Mouse (Mus musculus) c-Kit-positive CD71-negative TER-119-negative erythroid progenitor cells, embryonic 14.5 days (primary cell): ENCODE data around the gene Vps37d.

Source experiments
- DNase-seq: peaks from one replicate; pipeline ENCODE4 v3.0.0-alpha.2; 2013; ENCODE audit warnings: low read depth

The Vps37d gene

DNA sequence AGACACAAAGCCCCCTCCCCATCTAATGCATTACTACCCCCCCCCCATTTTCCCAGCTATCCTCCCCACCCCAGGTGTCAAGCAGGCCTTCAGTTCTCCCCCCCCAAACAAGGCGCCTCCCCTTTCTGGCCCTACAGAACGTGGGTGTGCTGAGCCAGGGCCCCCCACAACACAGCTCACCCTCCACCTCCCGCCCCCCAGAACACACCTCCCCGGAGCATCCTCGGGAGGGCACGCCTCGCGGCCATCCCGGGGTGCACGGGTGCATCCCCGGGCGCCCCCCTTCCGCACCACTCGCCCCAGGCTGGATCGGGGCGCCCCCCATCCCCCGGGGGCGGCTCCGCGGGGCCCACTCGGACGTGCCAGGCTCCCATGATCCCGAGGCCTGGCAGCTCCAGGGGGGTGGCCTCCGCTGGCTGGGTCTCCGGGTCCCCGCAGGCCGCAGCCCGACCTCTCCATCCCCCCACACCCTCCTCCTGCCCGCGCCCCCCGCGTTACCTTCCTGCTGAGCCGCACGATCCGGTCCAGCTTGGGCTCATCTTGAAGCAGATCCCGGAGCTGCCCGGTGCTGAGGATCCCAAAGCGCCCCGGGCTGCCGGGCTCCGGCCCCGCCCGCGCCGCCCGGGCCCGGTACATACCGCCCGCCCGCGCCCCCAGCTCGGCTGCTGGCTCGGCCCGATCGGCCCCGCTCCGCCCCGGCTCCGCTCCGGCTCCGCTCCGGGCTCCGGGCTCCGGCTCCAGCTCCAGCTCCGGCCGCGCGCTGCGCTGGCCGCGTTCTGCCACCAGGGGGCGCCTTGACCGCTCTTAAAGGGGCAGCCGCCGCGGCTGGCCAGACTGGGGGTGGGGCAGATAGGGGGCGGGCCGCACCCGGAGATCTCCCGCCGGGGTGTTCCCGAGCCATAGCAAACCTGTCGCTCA, at the start of gene Vps37d:
TSS of gene Vps37d (minus strand) at position 703 of the 918 bp plus-strand sequence.
- peak; percentile 73 for DNase-seq

DNA sequence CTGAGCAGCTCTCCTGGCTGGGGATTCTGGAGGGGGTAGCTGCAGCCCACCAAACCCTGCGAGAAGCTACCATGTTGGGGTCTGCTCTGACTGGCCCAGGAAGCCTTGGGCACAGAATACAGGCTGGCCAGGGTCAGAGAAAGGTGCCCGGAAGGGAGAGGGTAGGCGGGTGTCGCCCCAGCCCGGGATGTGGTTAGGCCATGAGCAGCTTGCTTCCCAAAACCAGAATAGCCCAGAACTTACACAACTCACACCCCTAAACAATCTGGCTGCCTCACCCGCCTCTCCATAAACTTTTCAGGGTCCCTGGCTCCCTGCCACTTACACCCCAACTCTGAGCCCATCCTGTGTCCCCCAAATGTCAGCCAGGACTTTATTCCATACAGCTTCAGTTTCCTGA, 49.6 kb upstream of the Vps37d start:
- DNase-seq = no peak

DNA sequence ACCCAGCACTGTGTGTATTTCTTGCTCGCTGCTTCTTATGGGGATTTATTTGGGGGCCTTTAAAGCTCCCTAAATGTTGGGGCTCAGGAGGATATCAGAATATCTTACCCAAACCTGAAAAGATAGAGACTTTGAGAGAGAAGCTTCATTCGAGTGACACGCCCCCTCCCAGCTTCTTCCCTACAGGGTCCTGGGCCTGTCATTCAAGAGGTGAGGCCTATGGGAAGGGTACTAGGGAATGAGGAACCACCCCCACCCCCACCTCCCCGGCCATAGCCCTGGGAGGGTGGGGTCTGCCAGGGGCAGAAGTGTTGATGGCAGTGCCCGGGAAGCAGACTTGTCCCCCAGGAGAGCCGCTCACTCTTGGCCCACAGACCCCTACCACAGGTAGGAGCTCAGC, 48.1 kb upstream of the Vps37d start:
- no peak for DNase-seq

DNA sequence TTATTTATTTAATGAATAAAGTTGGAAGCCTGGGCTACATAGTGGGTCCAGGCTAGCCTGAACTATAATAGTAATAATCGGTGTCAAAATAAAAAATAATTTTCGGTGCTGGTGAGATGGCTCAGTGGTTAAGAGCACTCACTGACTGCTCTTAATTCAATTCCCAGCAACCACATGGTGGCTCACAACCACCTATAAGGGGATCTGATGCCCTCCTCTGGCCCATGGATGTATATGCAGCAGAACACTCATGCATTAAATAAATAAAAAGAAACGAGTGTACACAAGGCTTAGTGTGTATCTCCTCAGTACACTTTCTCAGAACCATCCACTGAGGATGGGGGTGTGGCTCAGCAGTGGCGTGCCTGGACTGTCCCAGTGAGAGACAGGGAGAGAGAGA, 42.7 kb upstream of the Vps37d start:
- DNase-seq = no peak

DNA sequence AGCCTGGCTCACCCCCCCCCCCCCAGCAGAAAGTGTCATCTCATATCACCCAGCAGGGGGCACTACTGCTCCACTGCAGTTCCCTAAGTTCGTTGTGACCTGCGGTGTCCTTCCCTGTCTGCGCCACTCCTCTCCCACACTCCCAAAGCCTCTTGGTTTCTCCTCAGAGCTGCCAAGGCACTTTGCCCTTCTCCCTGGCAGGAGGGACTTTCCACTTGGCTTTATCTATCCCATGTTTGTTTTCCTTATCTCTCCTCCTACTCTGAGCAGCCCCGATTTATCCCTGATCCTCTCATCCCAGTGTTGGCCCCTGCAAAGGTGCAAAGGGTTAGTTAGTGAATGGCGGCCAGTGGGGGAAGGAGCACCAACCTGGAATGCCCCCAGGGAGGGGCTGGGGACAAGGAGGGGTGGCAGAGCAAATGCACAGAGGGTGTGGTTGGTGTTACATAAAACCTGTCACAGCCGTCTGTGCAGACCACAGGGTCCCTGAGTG, 40.6 kb upstream of the Vps37d start:
- DNase-seq = peak; percentile 55

DNA sequence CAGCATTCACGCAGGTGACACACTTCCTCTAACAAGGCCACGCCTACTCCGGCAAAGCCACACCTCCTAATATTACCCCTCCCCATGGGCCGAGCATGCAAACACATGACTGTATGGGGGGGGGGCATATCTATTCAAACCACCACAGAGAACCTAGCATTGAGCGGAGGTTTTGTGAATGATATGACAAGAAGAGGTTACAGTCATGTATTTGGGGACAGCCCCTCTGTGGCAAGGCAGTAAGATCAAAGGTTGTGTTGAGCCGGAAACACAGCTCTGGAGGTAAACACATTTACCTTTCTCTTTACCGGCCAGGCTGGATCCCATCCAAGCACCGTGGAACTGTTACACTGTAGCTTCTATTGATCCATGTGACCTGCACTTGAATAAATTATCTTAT, 37.2 kb upstream of the Vps37d start:
- DNase-seq = no peak

DNA sequence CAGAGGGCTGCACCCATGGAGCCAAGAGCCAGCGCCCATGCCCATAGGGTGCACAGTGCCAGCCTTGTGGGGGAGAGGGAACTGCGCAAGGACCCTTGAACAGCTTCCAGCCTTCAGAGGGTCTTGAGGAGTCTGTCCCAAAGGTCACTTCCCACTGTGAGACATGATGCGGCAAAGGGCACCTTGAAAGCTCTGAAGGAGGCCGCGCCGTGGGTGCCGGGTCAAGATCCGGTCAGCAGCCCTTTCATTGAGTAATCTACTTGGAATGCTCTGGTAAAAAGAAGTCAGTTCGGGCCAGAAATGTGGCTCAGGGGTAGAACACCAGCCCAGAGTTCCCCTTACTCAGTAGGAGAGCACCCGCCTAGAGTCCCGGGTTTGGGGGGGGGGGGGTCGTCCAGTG, 35.7 kb upstream of the Vps37d start:
- DNase-seq = no peak

DNA sequence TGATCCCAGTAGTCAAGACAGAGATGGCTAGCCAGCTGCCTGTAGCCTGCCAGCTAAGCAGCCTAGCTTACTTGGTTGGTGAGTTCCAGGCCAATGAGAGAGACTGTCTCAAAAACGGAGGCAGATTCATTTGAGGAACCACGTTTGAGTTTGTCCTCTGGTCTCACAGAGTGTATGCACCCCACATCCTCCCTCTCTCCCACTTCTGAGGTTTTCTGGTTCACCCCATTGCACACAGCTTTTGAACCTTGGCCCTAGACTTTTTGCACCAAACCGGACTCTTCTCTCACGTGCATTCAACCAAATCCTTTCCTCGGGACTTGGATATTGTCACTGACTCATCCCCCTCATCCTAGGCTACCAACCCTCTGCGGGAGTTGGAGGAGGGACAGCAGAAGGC, 31.9 kb upstream of the Vps37d start:
- DNase-seq = no peak

DNA sequence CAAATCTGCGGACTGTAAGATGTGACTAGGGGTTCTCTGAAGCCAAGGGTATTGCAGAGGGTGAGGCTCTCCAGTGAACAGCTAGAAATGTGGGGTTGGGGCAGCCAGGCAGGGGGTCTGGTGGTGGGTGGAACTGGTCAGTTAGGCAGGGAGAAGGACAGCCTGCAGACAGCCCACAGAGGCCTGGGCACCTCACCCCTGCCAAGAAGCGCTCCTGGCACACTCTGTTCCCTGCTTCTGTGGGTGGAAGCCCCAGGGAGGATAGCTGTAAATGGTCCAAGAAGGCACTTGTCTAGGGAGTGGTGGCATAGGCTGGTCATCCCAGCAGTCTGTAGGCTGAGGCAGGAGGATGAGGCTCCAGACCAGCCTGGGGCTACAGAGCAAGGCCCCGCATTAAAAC, 31.4 kb upstream of the Vps37d start:
- DNase-seq = no peak

DNA sequence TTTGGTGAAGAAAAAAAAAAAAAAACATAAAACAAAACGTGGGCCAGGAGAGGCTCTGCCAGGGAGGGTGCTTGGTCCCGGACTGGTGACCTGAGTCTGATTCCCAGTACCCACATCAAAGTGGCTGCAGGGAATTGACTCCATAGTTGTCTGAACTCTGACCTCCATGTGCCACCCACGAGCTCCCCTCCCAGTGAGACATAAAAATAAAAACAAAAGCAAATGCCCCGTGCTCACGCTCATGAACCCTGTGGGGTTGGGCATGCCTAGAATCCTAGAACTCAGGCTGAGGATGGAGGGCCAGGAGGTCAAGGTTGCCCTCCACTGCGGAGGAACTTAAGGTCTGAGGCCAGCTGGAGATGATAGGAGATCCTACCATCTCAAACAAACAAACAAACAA, 31.0 kb upstream of the Vps37d start:
- no peak for DNase-seq

DNA sequence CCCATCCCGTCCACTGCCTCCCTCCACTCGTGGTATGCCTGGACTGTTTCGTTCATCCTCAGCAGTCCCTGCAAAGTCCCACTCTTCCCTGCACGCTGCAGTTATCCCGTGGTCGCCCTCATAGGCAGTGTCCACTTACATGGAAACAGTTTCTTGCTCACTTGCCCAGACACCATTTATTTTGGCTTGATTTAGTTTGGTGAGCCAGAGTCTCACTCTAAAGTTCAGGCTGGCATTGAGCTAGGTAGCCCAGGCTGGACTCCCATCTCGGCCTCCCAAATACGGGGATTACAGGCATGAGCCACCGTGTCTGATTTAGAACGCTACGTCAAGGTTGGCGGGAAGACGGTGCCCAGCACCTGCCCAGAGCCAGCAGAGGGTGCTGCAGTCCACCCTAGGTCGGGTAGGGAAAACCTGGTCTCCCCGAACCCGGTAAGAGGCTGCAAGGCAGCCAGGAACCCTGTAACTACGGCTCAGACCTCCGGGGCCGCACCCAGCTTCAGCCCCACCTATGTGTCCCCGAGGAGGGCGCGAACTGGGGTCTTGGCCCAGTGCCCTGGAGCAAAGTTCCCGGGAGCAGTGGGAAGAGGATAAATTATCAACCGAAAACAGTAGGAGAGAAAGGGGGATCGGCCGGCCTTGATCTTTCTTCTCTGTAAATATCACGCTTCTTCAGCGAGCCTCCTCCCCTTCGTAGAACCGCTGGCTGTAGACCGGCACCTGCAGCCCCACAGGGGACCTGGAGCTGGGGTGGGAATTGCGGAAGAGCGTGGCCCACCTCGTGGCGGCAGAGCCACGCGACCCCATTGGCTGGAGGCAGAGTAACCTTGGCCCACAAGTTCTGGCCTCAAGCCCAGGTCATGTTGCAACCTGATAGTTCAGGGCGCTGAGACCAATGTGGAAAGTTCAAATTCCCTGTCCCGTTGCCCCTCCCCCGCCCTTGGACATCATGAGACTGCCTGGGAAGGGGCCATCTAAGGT, 29.7 kb upstream of the Vps37d start:
- no peak for DNase-seq

DNA sequence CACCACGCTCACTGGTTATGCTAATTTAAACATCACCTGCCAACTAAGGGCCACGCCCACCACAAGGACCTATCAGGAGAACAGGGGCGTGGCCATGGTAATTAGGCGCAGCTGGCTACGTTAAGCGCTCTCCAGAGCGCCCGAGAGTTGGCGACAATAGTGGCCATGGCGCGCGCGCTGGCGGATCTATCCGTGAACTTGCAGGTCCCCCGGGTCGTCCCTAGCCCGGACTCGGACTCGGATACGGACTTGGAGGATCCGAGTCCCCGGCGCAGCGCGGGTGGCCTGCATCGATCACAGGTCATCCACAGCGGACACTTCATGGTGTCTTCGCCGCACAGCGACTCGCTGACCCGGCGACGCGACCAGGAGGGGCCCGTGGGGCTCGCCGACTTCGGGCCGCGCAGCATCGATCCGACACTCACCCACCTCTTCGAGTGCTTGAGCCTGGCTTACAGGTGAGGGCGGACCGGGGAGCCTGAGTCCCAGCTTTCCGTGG, 28.7 kb upstream of the Vps37d start:
- peak; percentile 89 for DNase-seq

DNA sequence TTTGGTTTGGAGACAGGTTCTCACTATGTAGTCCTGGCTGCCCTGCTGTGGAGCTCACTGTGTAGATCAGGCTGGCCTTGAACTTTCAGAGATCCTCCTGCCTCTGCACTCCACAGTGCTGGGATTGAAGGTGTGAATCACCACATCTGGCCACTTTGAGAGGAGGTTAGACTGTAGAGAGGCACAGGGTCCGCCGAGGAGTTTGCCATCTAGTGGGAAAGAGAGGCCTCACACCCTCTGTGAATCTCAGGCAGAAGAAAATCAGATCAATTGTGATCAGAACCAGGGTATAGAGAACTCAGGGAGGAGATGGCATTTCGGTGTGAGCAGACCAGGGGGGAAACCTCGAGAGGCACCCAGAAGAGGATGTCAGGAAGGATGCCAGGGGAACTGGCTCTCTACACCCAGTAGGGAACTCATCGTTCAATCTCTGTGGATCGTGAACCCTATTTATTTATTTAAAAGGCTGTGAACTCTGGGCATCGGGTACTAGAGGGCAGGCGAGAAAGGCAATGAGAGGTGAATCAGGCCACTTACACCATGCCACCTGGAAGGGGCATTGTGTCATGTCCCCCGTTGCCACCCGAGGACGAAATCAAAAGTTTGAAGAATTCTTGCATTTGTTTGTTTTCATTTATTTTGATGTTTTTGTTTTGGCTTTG, 26.1 kb upstream of the Vps37d start:
- DNase-seq = no peak

DNA sequence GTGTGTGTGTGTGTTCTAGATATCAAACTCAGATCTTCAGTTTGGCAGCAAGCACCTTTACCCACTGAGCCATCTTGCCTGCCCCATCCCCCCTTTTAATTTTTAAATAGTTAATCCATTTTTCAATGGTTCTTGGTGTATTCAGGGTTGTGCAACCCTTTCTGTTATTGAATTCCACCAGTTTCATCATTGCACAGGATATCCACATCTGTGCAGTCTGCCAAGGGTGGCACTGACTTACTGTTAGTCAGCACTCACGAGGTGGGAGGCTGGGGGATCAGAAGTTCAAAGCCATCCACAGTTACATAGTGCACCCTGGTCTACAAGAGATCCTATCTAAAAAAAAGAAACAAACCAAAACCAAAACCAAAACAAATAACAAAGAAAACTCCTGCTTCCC, 22.9 kb upstream of the Vps37d start:
- no peak for DNase-seq

DNA sequence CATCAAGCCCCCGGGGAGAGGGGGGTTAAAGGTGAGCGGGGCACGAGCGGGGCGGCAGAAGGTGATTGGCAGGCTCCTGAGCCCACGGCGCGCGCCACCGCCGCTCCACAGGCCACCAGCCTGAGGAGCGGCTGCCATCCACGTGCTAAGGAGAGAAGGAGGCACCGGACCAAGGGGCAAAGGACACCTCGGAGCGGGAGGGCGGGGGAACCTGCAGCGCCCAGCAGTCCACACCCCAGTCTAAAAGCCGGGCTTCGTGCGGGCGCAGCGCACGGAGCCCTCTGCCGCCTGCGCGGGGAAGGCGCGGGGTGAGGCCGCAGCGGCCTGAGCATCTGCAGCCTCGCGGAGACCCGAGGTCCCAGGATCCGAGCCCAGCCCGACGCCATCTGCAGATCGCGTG, 11.6 kb upstream of the Vps37d start, which contains the start of gene Mlxipl:
TSS of gene Mlxipl (plus strand) at position 238 of the 400 bp plus-strand sequence.
- no peak for DNase-seq

DNA sequence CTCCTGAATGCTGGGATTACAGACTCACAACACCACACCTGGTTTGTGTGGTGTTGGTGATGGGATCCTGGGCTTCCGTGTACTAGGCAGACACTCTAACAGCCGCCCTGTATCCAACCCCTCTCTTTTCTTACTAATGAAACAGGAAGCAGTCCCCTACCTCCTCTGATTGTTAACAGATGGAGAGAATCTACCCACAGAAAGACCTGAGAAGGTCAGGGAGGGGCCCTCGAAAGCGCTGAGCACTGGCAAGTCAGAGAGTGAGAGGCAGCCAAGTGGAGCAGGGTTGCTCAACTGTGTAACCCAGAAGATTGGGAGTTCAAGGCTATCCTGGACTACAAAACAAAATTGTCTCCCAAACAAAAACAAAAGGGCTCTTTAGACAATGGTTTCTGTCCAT, 8.8 kb upstream of the Vps37d start:
- DNase-seq = no peak

DNA sequence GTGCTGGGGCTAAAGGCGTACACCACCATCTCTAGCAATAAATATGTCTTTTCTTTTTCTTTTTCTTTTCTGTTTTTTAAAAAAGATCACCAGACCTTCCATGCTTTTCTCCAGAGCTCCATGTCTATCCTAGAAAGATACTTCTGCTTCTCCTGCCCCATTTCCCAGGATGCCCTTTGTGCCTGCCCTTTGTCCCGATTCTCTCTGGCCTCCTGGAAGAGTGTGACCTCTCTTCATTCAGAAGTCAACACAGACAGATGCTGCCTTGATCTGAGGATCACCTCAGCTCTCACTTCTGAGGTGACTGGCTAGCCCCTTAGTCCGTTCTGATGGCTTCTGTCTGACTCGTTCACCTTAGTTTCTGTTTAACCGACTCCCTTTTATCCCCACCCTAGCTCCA, 2.5 kb upstream of the Vps37d start:
- no peak for DNase-seq

DNA sequence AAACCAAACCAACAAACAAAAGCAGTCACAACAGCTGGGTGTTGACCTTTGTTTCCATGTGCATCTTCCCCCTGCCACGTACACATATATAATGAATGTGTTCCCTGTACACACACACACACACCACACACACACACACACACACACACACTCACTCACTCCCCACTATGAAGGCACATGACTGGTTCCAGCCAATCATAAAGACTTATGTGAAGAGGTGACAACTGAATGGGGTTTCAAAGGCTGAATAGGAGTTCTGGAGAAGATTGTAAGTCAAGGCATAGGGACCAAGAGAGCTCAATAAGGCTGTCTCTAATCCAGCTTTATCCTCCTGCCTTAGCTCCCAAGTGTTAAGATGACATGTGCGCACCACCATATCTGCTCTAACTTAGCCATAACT, 1.5 kb upstream of the Vps37d start:
- no peak for DNase-seq

DNA sequence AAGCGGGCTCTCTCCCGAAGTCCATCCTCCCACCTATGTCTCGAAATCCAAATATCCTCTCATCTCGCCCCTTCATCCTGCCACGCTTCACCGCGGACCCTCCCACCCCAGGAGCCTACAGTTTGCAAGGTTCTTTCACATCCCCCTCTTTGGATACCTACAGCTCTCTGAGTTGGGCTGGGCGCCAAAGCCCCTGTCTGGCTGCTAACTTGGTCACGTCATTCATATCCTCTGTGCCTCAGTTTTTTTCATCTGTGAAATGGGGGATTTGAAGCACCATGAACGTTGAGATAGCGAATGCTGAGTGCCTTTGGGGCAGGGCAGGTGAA, 380 bp upstream of the Vps37d start:
- DNase-seq = no peak

DNA sequence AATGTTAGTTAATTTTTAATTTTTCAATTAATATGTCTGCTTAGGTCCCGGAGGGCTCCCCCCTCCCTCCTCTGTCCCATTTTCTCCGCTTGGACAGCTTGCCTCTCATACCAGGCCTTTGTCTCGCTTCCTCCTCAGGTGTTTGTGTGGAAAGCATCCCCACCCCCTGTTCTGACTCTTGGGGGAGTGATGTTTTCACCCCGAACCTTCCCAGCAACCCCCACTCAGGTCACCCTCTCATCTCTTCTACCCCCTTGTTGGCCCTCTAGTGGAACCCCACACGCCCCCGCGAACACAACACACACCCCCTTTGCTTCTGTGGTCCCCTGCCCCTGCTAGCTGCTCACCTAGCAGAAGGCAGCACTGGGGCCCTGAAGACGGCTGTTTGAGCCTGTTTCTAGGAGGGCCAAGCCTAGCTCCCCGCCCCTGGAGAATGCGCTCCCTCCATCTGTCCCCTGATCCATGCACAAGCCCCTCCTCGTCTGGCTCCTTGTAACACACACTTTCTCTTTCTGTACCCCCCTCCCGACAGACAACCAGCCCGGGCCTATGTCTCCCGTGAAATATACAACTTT, 1.0 kb downstream of the Vps37d start:
- DNase-seq = no peak

DNA sequence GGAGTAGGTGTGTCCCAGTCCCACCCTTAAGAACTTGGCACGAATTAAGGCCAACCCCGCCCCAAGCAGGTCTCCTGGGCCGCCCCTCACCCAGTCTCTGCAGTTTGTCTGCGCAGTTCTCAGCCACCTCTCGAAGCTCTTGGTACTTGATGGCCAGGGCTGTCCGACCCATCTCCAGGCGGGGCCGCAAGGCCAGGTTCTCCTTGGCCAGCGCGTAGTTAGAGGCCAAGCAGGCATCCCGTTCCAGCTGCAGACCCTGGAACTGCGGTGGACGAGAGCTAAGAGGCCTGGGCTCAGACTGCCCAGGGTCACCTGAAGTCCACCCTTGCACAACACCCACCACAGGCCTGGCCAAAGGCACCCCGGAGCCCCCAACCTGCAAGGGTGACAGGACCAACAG, 1.7 kb downstream of the Vps37d start:
- DNase-seq = no peak

DNA sequence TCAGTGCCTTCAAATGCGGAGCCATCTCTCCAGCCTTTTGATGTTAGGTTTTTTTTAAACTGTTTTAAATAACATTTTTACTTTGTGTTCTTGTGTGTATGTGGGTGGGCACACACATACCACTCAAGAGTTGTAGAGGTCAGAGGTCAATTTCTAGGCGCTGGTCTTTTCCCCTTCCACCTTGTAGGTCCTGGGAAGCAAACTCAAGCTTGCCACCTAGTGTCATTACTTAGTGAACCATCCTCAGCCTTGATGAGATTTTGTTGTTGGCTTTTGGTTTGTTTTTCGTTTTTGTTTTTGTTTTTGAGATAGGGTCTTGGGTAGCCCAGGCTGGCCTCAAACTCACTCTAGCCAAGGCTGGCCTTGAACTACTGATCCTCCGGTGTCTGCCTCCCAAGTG, 2.4 kb downstream of the Vps37d start:
- DNase-seq = no peak
